In genomic region chr13:96671078-96671905, GRCm38 (mm10) we compare ENCODE assay signal across 8 mouse cellular contexts. TPM values are rescaled to one million over a fixed set of nuclear protein-coding genes. Genes with fewer than 3 reads are reported as not detected.
DNase-seq lines count a peak whose midpoint lies in the region; ATAC-seq and TF ChIP-seq lines count a peak whose summit lies in the region.

No protein-coding gene starts in this region.

- H3K27me3 ChIP-seq in kidney, embryonic 16.5 days (ENCODE audit: insufficient read depth, low read length) = no peaks in the 10 kb centered on the region
- no peaks in the 10 kb centered on the region for H3K27me3 ChIP-seq in hindbrain, embryonic 10.5 days (ENCODE audit: insufficient read depth, poor library complexity, severe bottlenecking)
- H3K27me3 ChIP-seq in megakaryocyte, embryonic 14.5 days (replicated peaks) = no peaks in the 10 kb centered on the region

- H3K4me1 ChIP-seq in kidney, embryonic 16.5 days (ENCODE audit: insufficient read depth, low read length) = peaks cover 29% of the 10 kb centered on the region
- H3K4me1 ChIP-seq in hindbrain, embryonic 10.5 days (replicated peaks) = peaks cover 41% of the 10 kb centered on the region
- H3K4me1 ChIP-seq in megakaryocyte, embryonic 14.5 days = peaks cover 40% of the 10 kb centered on the region

- no peak for DNase-seq in kidney, postnatal 14 days
- DNase-seq in brain, embryonic 14.5 days (ENCODE audit: low read depth) = no peak
- no peak for DNase-seq in hindbrain, embryonic 10.5 days (ENCODE audit: low spot score)
- DNase-seq in right cerebral cortex, adult 2 months (ENCODE audit: low spot score in 2 of 2) = no peak
- no peak for DNase-seq in adrenal gland, postnatal 4 days (ENCODE audit: low spot score in 2 of 2)
- no peak for DNase-seq in right cerebral cortex, adult 18-20 months

- 13% methylated on average over 31 of the region's 31 CpGs for WGBS in kidney, embryonic 16.5 days
- 15% methylated on average over 31 of the region's 31 CpGs for WGBS in hindbrain, embryonic 10.5 days

- H3K27ac ChIP-seq in kidney, embryonic 16.5 days (ENCODE audit: low read length) = peak overlapping the region; percentile 56; the same call in 1 of the 2 replicates
- peak overlapping the region; percentile 100 for H3K27ac ChIP-seq in hindbrain, embryonic 10.5 days

- no peak for ATAC-seq in kidney, embryonic 16.5 days (ENCODE audit: low FRiP score, low TSS enrichment)

- no peaks in the 10 kb centered on the region for H3K36me3 ChIP-seq in kidney, embryonic 16.5 days (ENCODE audit: insufficient read depth, low read length)
- H3K36me3 ChIP-seq in hindbrain, embryonic 10.5 days = peaks cover 18% of the 10 kb centered on the region
- H3K36me3 ChIP-seq in megakaryocyte, embryonic 14.5 days (replicated peaks; ENCODE audit: low read length) = peaks cover 31% of the 10 kb centered on the region

- H3K4me2 ChIP-seq in kidney, embryonic 16.5 days (replicated peaks; ENCODE audit: low read depth, low read length) = peak overlapping the region; percentile 60

- H3K9me3 ChIP-seq in kidney, embryonic 16.5 days (ENCODE audit: low read length) = no peaks in the 10 kb centered on the region
- H3K9me3 ChIP-seq in hindbrain, embryonic 10.5 days = no peaks in the 10 kb centered on the region
- H3K9me3 ChIP-seq in megakaryocyte, embryonic 14.5 days = no peaks in the 10 kb centered on the region

- 0 out of 2 replicates have a peak, but pooled peaks have one; percentile 29 for TF ChIP-seq CTCF in brain, embryonic 14.5 days (IDR thresholded peaks at IDR 0.05; ENCODE audit: borderline replicate concordance, extremely low read depth, insufficient read depth, insufficient read length)

- peak overlapping the region; percentile 67 for H3K9ac ChIP-seq in kidney, embryonic 16.5 days (replicated peaks; ENCODE audit: low read length)

- H3K4me3 ChIP-seq in kidney, embryonic 16.5 days (ENCODE audit: low read length) = peak overlapping the region; percentile 98
- H3K4me3 ChIP-seq in hindbrain, embryonic 10.5 days = peak overlapping the region; percentile 99
- H3K4me3 ChIP-seq in megakaryocyte, embryonic 14.5 days (replicated peaks) = peak overlapping the region; percentile 97

- TF ChIP-seq POLR2A in brain, embryonic 14.5 days (IDR thresholded peaks at IDR 0.05; ENCODE audit: borderline replicate concordance, extremely low read depth, insufficient read depth, insufficient read length, poor library complexity, severe bottlenecking) = peak; percentile 23; the same call in 1 of the 2 replicates

RNA-seq across cellular contexts. Expression of gene Hmgcr, which starts 0.6 kb away (rescaled TPM):
- polyA plus RNA-seq in kidney, embryonic 16.5 days (2015; fragmentation: Nextera tagmentation; extraction: Ambion mirVana) = 57.1 and 65.6 TPM in 2 replicates
- polyA plus RNA-seq in brain, embryonic 14.5 days (2012; rRNA removed) = 91.9 and 128 TPM in 2 replicates
- polyA plus RNA-seq in hindbrain, embryonic 10.5 days (2016; fragmentation: Nextera tagmentation; extraction: Ambion mirVana) = 146 and 156 TPM in 2 replicates
- 9.1 and 12.4 TPM in 2 replicates for polyA plus RNA-seq in megakaryocyte, embryonic 14.5 days (2012; ENCODE audit: insufficient read depth, low replicate concordance)
- 10 to 100 TPM; 58.9 to 64.1 TPM for total RNA-seq in adrenal gland, postnatal 4 days (2021)
